18 mouse cellular contexts compared by ENCODE assay signal in the genomic region with DNA sequence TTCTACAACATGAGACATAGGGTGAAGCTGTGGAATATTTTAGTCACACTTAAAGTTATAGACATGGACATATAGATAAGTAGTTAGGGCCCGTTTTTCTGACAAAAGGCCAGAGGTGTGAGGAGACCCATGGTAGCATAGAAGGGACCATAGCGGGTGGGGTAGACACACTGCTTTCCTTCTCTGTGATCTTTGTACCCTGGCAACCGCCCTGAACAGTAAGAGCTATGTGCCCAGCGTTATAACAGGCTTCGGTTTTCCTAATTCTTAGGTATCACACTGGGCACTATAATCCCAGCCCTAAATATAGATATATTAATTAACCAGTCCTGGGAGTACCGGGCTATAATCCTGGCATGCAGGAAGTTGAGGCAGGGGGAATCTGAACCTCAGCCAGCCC. TPM values are rescaled to one million over a fixed set of nuclear protein-coding genes. Genes with fewer than 3 reads are reported as not detected.
A peak's percentile ranks its signal among the peaks of the same experiment; 100 is the strongest.
DNase-seq lines count a peak whose midpoint lies in the region; ATAC-seq and TF ChIP-seq lines count a peak whose summit lies in the region.
"Had no signal": no experiment of that assay in that cellular context is flagged by ENCODE, and none has a peak within 500 bp of the region (broad histone marks: within the 10 kb centered on the region; RNA-seq: fewer than 3 reads in every experiment).

No protein-coding gene starts in this region.

- H3K4me2 ChIP-seq in heart, embryonic 11.5 days = no peak overlapping the region
- H3K4me2 ChIP-seq in liver, embryonic 11.5 days = no peak overlapping the region
- H3K4me2 ChIP-seq in kidney, embryonic 15.5 days = no peak overlapping the region
- H3K4me2 ChIP-seq: midbrain, embryonic 12.5 days had no signal

- H3K79me2 ChIP-seq in liver, adult 2 months (ENCODE audit: control insufficient read depth, insufficient read depth, low read length) = no peaks in the 10 kb centered on the region

- H3K4me1 ChIP-seq in heart, embryonic 11.5 days (ENCODE audit: control insufficient read depth, insufficient read depth, low read length) = no peaks in the 10 kb centered on the region
- H3K4me1 ChIP-seq in liver, adult 2 months (ENCODE audit: control insufficient read depth, insufficient read depth, low read length) = peaks cover 10% of the 10 kb centered on the region
- H3K4me1 ChIP-seq in liver, embryonic 11.5 days (replicated peaks; ENCODE audit: control insufficient read depth, insufficient read depth, low read length) = no peaks in the 10 kb centered on the region; the same call in 1 of the 2 replicates
- H3K4me1 ChIP-seq in kidney, embryonic 15.5 days = no peaks in the 10 kb centered on the region
- H3K4me1 ChIP-seq: midbrain, embryonic 12.5 days had no signal

- 82% methylated on average over 6 of the region's 6 CpGs for WGBS in heart, embryonic 11.5 days (ENCODE audit: insufficient replicate concordance)
- 37% methylated on average over 6 of the region's 6 CpGs for WGBS in liver, adult 2 months
- WGBS in liver, embryonic 11.5 days = 88% methylated on average over 6 of the region's 6 CpGs
- 84% methylated on average over 6 of the region's 6 CpGs for WGBS in kidney, embryonic 15.5 days
- 35% methylated on average over 6 of the region's 6 CpGs for WGBS in large intestine, adult 2 months

- no peak for TF ChIP-seq CTCF in liver, adult 2 months (IDR thresholded peaks at IDR 0.05; ENCODE audit: low read depth, low read length)

- ATAC-seq in heart, embryonic 11.5 days (replicated peaks; ENCODE audit: insufficient number of reproducible peaks, low FRiP score, low TSS enrichment) = no peak
- ATAC-seq in liver, embryonic 11.5 days (replicated peaks; ENCODE audit: low FRiP score) = no peak
- ATAC-seq in kidney, embryonic 15.5 days (replicated peaks; ENCODE audit: low FRiP score) = no peak
- ATAC-seq: hindbrain, embryonic 16.5 days; lung, postnatal 0 days had no signal

- no peaks in the 10 kb centered on the region for H3K9me3 ChIP-seq in heart, embryonic 11.5 days (replicated peaks; ENCODE audit: control insufficient read depth, low read length)
- H3K9me3 ChIP-seq in liver, embryonic 11.5 days (ENCODE audit: control insufficient read depth, low read length) = no peaks in the 10 kb centered on the region
- no peaks in the 10 kb centered on the region for H3K9me3 ChIP-seq in kidney, embryonic 15.5 days (replicated peaks)
- H3K9me3 ChIP-seq: midbrain, embryonic 12.5 days had no signal

- H3K9ac ChIP-seq in heart, embryonic 11.5 days (ENCODE audit: low read depth, low read length) = no peak overlapping the region
- H3K9ac ChIP-seq in liver, adult 2 months (ENCODE audit: low read depth, low read length) = peak overlapping the region; percentile 27; the same call in 1 of the 2 replicates
- no peak overlapping the region for H3K9ac ChIP-seq in liver, embryonic 11.5 days (ENCODE audit: low read depth, low read length)
- H3K9ac ChIP-seq in kidney, embryonic 15.5 days = no peak overlapping the region
- H3K9ac ChIP-seq: midbrain, embryonic 12.5 days had no signal

- no peak overlapping the region for H3K4me3 ChIP-seq in heart, embryonic 11.5 days (ENCODE audit: low read depth, low read length)
- H3K4me3 ChIP-seq in liver, adult 2 months (ENCODE audit: insufficient read depth, low read depth, low read length) = no peak overlapping the region
- H3K4me3 ChIP-seq in liver, embryonic 11.5 days (ENCODE audit: low read depth, low read length) = no peak overlapping the region
- H3K4me3 ChIP-seq in kidney, embryonic 15.5 days (replicated peaks) = no peak overlapping the region
- H3K4me3 ChIP-seq: midbrain, embryonic 12.5 days had no signal

- H3K27me3 ChIP-seq in heart, embryonic 11.5 days (ENCODE audit: control insufficient read depth, insufficient read depth, low read length) = no peaks in the 10 kb centered on the region
- no peaks in the 10 kb centered on the region for H3K27me3 ChIP-seq in liver, adult 2 months (ENCODE audit: control insufficient read depth, insufficient read depth, low read length)
- H3K27me3 ChIP-seq in liver, embryonic 11.5 days (replicated peaks; ENCODE audit: control insufficient read depth, insufficient read depth, low read length) = no peaks in the 10 kb centered on the region
- H3K27me3 ChIP-seq in kidney, embryonic 15.5 days = no peaks in the 10 kb centered on the region
- H3K27me3 ChIP-seq: midbrain, embryonic 12.5 days had no signal

- peaks cover 2% of the 10 kb centered on the region; the same call in 1 of the 2 replicates for H3K36me3 ChIP-seq in heart, embryonic 11.5 days (ENCODE audit: control insufficient read depth, insufficient read depth, low read length)
- H3K36me3 ChIP-seq in liver, adult 2 months (ENCODE audit: control insufficient read depth, insufficient read depth, low read length) = peaks cover 27% of the 10 kb centered on the region
- H3K36me3 ChIP-seq in liver, embryonic 11.5 days (ENCODE audit: control insufficient read depth, insufficient read depth, low read length) = peaks cover 4% of the 10 kb centered on the region; the same call in 1 of the 2 replicates
- peaks cover 20% of the 10 kb centered on the region; the same call in 1 of the 2 replicates for H3K36me3 ChIP-seq in kidney, embryonic 15.5 days

- peak overlapping the region; percentile 54; the same call in 1 of the 2 replicates for H3K27ac ChIP-seq in heart, embryonic 11.5 days (ENCODE audit: low read depth, low read length)
- H3K27ac ChIP-seq in liver, adult 2 months (replicated peaks; ENCODE audit: insufficient read depth, low read depth, low read length) = peak overlapping the region; percentile 85
- H3K27ac ChIP-seq in liver, embryonic 11.5 days (ENCODE audit: low read depth, low read length) = no peak overlapping the region
- 0 out of 2 replicates have a peak overlapping the region, but pooled peaks have one; percentile 13 for H3K27ac ChIP-seq in kidney, embryonic 15.5 days
- H3K27ac ChIP-seq: midbrain, embryonic 12.5 days had no signal

- no peak for TF ChIP-seq POLR2A in liver, adult 2 months (IDR thresholded peaks at IDR 0.05; ENCODE audit: extremely low read depth, insufficient read depth, low read length)

- no peak for DNase-seq in heart, adult 8-10 months (ENCODE audit: low spot score)
- peak; percentile 61 for DNase-seq in liver, adult 2 months (ENCODE audit: extremely low read depth, low read depth, low spot score)
- DNase-seq in liver, embryonic 11.5 days (ENCODE audit: low spot score) = no peak
- peak; percentile 8 for DNase-seq in large intestine, adult 2 months (ENCODE audit: low read depth, low spot score)
- DNase-seq in layer of hippocampus, postnatal 25 days (ENCODE audit: extremely low spot score in 1 of 2, low spot score in 1 of 2) = no peak
- no peak for DNase-seq in spleen, postnatal 4 days (ENCODE audit: low spot score in 2 of 2)
- DNase-seq: adrenal gland, postnatal 36 days; B cell, adult 2 months; cerebellum, adult 11-12 months; cerebellum, postnatal 25 days; gastrocnemius, postnatal 10 days; layer of hippocampus, postnatal 36 days; right cerebral cortex, postnatal 4 days had no signal

RNA-seq across cellular contexts. Expression of a gene that starts 20.9 kb away (rescaled TPM):
- 39.4 and 49.9 TPM in 2 replicates for polyA plus RNA-seq in heart, embryonic 11.5 days (2014; fragmentation: Nextera tagmentation; extraction: Ambion mirVana)
- total RNA-seq in heart, adult 8-10 months (2022) = 10 to 100 TPM; 22.3 to 30.7 (median 25.0) TPM
- 41.2 and 46.3 TPM in 2 replicates for total RNA-seq in liver, adult 2 months (2014; rRNA removed)
- polyA plus RNA-seq in liver, adult 2 months (2012; rRNA removed) = 3.3 and 3.6 TPM in 2 replicates
- 39.1 and 39.4 TPM in 2 replicates for polyA plus RNA-seq in liver, embryonic 11.5 days (2014; fragmentation: Nextera tagmentation; extraction: Ambion mirVana)
- 46.4 and 50.6 TPM in 2 replicates for polyA plus RNA-seq in kidney, embryonic 15.5 days (2015; fragmentation: Nextera tagmentation; extraction: Ambion mirVana)
- 3.4 and 5.6 TPM in 2 replicates for polyA plus RNA-seq in large intestine, adult 2 months (2012; rRNA removed)
- 10 to 100 TPM; 33.9 to 43.3 TPM for total RNA-seq in layer of hippocampus, postnatal 25 days (2021)

RNA-seq across cellular contexts. Expression of a gene that starts 36.1 kb away (rescaled TPM):
- polyA plus RNA-seq in heart, embryonic 11.5 days (2014; fragmentation: Nextera tagmentation; extraction: Ambion mirVana) = 32.1 and 36.4 TPM in 2 replicates
- 10 to 100 TPM; 47.5 to 59.2 (median 53.3) TPM for total RNA-seq in heart, adult 8-10 months (2022)
- total RNA-seq in liver, adult 2 months (2014; rRNA removed) = 158 and 174 TPM in 2 replicates
- polyA plus RNA-seq in liver, adult 2 months (2012; rRNA removed) = 33.3 and 37.6 TPM in 2 replicates
- 33.1 and 37.9 TPM in 2 replicates for polyA plus RNA-seq in liver, embryonic 11.5 days (2014; fragmentation: Nextera tagmentation; extraction: Ambion mirVana)
- polyA plus RNA-seq in kidney, embryonic 15.5 days (2015; fragmentation: Nextera tagmentation; extraction: Ambion mirVana) = 37.0 and 40.6 TPM in 2 replicates
- polyA plus RNA-seq in large intestine, adult 2 months (2012; rRNA removed) = 22.5 and 26.6 TPM in 2 replicates
- 10 to 100 TPM; 28.3 to 30.3 TPM for total RNA-seq in layer of hippocampus, postnatal 25 days (2021)

Comparison
In these comparisons a context has a peak if more than half of its experiments do, and no peak if none do; other contexts are left out.
1. DNase-seq: peak in liver, adult 2 months (single experiment) and large intestine, adult 2 months (single experiment); none in heart, adult 8-10 months (single experiment), liver, embryonic 11.5 days (single experiment), layer of hippocampus, postnatal 25 days (0 of 2) and spleen, postnatal 4 days (0 of 2).